Mouse (Mus musculus) layer of hippocampus, postnatal 10 days (tissue): ENCODE measurements around the gene Syt11. TPM values are rescaled to one million over a fixed set of nuclear protein-coding genes. Genes with fewer than 3 reads are reported as not detected.
"Not testable (repeated sequence)": the region's sequence is repeated elsewhere in the genome, so short reads cannot be mapped to it uniquely, and the experiment has no call there.

ENCODE experiments used
- DNase-seq, 2 experiments: peaks; one replicate each; pipeline ENCODE4 v3.0.0; 2021; ENCODE audit warnings: low spot score in 2 of 2
- total RNA-seq, 2 experiments: library from RNA; stranded (reverse); gene quantifications; 2 replicates each; pipeline ENCODE4 v1.2.3; 2021

The Syt11 gene
- total RNA-seq, 2 experiments from 2014 or later = 430 to 447 TPM

DNA sequence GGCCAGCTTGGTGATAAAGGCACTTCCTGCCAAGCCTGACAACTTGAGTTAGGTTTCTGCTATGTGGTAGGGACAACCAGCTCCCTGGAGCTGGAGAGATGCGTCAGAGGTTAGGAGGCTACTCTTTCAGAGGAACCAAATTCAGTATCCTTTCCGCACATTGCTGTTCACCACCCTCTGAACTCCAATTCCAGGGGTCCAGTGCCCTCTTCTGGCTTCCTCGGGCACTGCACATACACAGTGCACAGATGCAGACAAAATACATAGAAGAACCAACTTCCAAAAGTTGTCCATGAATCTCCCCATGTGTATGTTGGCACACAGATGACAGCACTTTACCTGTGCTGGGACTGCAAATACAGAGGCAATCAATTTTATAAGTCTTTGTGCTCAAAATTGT lies 36.3 kb downstream of the Syt11 start:
- DNase-seq = peak; percentile 73 to 74

DNA sequence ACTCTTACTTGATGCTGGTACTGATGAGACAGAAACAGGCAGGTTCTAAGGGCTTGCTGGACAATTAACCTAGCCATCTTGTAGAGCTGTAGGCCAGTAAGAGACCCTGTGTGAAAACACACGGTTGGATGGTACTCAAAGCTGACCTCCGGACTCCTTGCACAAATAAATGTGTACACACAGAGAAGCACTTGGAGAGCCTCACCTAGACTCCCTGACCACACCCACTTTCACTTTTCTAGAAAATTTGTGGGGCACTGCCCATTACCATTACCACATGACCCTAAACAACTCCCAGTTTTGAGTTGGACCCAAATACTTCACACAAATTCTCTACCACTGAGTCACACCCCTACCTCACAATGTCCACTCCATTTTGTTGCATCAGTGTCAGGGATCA lies 38.4 kb downstream of the Syt11 start:
- no peak for DNase-seq

DNA sequence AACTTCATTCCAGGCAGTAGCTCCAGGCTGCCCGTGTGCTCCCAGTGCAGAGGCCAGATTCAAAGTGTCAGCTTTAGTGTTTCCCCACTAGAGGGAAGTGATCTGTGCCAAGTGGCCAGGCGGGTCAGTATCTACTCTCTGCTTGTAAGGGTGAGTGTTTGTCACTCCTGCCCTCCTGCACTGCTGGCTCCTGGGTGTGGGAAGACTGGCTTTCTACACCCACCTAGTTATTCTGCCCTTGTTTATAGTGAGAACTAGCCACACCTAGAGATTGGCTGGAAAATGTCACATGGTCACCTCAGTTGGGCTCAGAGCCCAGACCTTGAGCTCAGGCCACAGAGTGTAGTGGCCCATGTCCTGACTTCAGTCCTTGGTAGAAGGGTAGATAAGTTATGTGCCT lies 55.9 kb downstream of the Syt11 start:
- no peak for DNase-seq

DNA sequence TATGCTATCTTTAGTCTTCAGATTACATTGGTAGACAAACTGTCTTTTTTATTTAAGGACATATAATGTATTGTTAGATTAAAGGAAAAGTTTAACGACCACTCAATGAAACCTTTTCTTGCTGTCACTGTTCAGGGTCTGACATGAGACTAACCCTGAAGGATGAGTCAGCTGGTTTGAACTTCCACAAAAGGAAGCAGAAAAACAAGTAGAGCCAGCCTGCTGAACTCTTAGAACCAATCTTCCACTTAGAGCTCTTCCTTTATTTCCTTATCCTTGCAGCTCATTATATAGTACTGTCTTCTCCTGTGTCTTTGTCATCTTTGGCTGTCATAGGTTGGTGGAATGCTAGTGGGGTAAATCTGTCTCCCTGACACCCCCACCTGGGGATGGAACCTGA lies 57.1 kb downstream of the Syt11 start:
- DNase-seq = no peak

DNA sequence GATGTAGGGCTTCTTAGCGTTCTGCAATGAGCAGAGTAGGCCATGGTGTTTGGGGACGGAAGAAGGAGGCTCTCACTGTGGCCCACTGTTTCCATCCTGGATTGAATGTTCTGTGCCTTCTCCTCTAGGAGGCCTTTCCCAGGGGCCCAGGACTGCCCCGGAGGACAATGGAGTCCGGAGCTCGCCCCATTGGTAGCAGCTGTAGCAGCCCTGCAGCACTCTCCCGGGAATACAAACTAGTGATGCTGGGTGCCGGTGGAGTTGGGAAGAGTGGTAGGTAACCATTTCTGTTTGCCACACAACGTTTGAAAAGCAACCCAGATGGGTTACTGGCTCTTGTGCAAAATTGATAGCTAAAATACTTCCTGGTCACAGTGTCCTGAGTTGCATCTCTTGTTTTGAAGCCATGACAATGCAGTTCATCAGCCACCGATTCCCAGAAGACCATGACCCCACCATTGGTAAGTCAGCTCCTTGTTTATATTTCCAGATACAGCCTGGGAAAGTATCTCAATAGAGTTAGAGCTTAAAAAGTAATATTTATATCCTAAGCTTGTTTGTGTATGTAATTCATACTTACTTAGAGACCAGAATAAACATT lies 57.7 kb downstream of the Syt11 start:
- peak; percentile 41 to 51 for DNase-seq

DNA sequence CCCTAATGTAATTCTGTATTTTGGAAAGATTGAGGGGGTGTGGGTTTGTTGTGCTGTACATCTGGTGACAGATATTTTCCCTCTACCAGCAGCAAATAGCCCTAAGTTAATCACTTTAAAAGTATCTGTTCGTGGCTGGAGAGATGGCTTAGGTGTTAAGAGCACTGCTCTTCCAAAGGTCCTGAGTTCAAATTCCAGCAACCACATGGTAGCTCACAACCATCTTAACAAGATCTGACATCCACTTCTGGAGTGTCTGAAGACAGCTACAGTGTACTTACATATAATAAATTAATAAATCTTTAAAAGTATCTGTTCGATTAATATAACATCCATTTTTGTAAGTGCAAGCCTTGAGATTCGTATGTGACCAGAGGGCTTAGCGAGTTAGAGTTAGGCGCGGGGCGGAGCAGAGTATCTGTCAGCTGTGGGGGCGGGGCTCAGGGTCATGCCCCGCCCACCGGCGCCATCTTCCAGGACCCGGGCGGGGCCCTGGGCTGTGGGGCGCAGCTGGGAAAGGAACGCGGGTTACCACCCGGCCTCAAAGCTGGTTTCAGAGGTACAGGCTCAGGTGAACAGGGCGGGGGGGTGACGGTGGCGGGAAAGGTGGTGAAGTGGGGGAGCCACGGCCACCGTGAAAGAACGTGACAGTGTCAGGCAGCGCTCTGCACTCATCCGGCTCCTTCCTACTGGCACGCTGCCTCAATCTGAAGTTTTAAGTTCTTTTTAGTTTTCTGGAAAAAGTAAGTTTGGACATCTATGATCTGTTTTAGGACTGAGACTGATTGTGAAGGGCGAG lies 58.4 kb downstream of the Syt11 start, which contains the start of gene Rit1:
TSS of gene Rit1 (plus strand) at position 440 of the 799 bp plus-strand sequence.
- peak; percentile 79 to 84 for DNase-seq

DNA sequence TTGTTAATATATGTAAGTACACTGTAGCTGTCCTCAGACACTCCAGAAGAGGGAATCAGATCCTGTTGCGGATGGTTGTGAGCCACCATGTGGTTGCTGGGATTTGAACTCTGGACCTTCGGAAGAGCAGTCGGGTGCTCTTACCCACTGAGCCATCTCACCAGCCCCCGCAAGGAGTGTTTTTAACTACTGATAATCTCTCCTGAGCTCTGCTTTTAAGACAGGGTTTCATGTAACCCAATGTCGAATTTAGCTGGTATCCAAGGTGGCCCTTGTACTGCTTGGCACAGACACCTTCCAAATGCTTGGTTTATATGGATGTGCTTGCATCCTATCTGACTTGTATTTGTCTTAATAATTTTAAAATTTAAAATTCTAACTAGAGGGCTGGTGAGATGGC lies 59.2 kb downstream of the Syt11 start:
- DNase-seq = not testable (repeated sequence)

DNA sequence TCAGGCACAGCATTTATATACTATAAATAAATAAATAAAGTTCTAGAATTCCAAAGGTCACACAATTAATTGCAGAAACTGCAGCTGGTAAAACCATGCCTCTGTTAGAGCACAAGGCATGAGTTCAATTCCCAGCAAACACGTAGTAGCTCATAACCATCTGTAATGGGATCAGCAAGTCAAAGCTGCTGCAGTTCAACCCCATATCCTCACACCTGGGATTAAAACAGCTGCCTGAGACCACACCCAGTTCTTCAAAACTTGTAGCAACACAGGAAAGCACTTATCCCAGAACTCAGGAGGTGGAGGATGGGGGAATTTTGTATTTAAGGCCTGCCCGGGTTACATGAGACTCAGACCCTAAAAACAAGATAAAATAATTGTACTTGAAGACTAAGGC lies 60.2 kb downstream of the Syt11 start:
- no peak for DNase-seq

DNA sequence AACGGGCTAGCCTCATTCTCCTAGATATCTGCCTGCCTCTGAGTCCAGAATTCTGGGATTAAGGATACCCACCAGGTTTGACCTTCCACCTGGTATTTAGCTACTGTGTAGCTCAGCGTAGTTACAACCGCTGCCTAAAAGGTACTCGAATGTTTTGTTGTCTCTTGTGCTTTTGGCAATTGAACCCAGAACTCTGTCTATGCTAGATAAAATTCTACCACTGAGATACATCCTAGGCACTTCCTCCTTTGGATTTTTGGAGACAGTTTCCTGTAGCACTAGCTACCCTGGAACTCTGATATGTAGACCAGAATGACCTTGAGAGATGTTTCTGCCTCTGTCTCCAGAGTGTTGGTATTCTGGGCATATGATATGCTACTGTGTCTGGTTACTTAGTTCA lies 61.3 kb downstream of the Syt11 start:
- DNase-seq = no peak

DNA sequence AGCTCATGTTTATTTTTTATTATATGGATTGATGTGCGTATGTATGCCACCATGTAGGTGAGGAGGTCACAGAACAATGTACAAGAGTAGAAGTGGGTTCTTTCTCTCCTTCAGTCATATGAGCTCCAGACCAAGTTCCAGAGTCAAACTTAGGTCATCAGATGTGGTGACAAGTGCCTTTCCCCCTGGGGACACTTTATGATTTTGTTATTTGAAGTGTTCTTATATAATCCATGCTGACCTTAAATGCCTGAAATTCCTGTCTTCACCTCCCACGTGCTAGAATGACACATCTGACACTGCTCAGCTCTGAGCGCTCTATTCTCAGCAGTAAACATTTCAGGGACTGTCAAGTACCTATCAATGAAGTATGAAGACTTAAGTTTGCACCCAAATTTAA lies 73.7 kb downstream of the Syt11 start:
- DNase-seq = no peak

DNA sequence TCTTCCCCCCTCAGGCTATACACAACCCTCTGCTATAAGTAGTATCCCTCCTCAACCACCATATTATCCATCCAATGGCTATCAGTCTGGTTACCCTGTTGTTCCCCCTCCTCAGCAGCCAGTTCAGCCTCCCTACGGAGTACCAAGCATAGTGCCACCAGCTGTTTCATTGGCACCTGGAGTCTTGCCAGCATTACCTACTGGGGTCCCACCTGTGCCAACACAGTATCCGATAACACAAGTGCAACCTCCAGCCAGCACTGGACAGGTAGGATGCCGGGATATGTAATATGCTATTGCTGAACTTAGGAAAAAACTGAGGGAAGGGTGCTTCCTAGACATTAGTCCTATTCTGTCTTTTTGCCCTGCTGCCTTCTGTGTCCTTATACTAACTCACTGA lies 74.7 kb downstream of the Syt11 start:
- no peak for DNase-seq

DNA sequence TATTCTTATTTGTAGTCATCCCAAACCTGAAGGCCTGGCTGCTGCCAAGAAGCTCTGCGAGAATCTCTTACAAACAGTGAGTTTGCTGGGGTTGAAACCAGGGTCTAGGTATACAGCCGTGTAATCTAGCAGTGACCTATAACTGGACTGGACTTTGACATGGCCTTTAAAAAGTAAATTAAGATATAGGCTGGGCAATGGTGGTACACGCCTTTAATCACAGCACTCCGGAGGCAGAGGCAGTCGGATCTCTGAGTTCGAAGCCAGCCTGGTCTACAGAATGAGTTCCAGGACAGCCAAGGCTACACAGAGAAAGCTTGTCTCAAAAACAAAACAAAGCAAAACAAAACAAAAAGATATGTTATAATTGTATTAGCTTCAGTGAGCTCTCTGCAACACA lies 76.1 kb downstream of the Syt11 start:
- DNase-seq = no peak

DNA sequence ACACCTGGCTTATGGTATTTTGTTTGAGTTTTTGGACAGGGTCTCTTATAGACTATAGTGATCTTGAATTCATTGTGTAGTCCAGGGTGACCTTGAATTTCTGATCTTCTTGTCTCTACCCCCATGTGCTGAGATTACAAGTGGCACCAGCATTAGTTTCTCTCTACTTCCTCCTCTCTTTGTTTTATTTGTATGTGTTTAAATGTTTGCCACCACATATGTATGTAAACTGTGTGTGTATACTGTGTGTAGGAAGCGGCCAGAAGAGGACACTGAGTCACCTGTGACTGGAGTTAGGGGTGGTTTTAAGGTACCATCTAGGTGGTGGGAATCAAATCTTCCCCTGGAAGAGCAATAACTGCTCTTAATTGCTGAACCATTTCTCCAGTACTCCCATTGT lies 76.9 kb downstream of the Syt11 start:
- DNase-seq = no peak

DNA sequence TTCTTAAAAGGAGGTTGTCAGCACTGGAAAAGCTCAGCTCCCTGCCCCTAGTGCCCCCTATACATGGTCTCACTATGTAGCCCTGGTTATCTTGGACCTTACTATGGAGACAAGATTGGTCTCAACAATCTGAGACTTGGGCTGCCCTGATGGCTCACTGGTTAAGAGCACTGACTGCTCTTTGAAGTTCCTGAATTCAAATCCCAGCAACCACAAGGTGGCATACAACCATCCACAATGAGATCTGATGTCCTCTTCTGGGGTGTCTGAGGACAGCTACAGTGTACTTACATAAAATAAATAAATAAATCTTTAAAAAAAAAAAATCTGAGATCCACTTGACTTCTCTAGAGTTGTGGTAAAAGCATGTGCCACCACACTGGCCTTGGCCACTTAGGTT lies 79.4 kb downstream of the Syt11 start:
- DNase-seq = no peak

Other genes with a start within 250 kb of the Syt11 start
- gene Mex3a, start 242.8 kb downstream of the Syt11 start, total RNA-seq = 10 to 100 TPM; 17.0 to 18.5 TPM
- gene Rab25, start 226.9 kb downstream of the Syt11 start, total RNA-seq = not detected
- 100 to 1,000 TPM; 117 to 126 TPM for gene Lamtor2, start 222.1 kb downstream of the Syt11 start, total RNA-seq
- gene Ubqln4, start 221.4 kb downstream of the Syt11 start, total RNA-seq = 10 to 100 TPM; 79.9 to 81.8 TPM
- 100 to 1,000 TPM; 123 to 129 TPM for gene Ssr2, start 199.3 kb downstream of the Syt11 start, total RNA-seq
- gene Arhgef2, start 169.2 kb downstream of the Syt11 start, total RNA-seq = 100 to 1,000 TPM; 212 to 255 TPM
- gene Rxfp4, start 122.0 kb downstream of the Syt11 start, total RNA-seq = not detected
- 10 to 100 TPM; 54.2 to 56.1 TPM for gene Khdc4, start 89.4 kb downstream of the Syt11 start, total RNA-seq
- gene Rit1, start 58.3 kb downstream of the Syt11 start, total RNA-seq = 10 to 100 TPM; 48.8 to 55.2 TPM
- gene Gon4l, start 60.1 kb upstream of the Syt11 start, total RNA-seq = 10 to 100 TPM; 47.9 to 52.2 TPM
- 10 to 100 TPM; 31.1 to 32.9 TPM for gene Msto1, start 138.8 kb upstream of the Syt11 start, total RNA-seq
- 10 to 100 TPM; 61.2 to 61.5 TPM for gene Ash1l, start 175.5 kb upstream of the Syt11 start, total RNA-seq
- gene Dap3, start 176.0 kb upstream of the Syt11 start, total RNA-seq = 100 to 1,000 TPM in 1 of 2 experiments, 10 to 100 TPM in 1; 100.0 to 115 TPM